Mouse (Mus musculus): ENCODE results near the gene Prl8a8.

Prl8a8 gene

GRCm38 (mm10) chr13:27513117-27513516 is at the start of gene Prl8a8:
Prl8a8 (minus strand) TSS chr13:27513217.
- no peak for DNase-seq

GRCm38 (mm10) chr13:27553336-27553735 is 40.3 kb upstream of the Prl8a8 start:
- no peak for DNase-seq

- no peak for DNase-seq
These were observed 10.1 kb upstream of the Prl8a8 start for GRCm38 (mm10) chr13:27523156-27523555.

GRCm38 (mm10) chr13:27507645-27508044 is 5.4 kb downstream of the Prl8a8 start:
- no peak for DNase-seq
